Mouse (Mus musculus) midbrain, embryonic 14.5 days (tissue): Measurements from ENCODE around the gene Ring1. TPM values are rescaled to one million over a fixed set of nuclear protein-coding genes. Genes with fewer than 3 reads are reported as not detected.

Source experiments
- ATAC-seq: fragments of 200-750 bp; cut with Nextera tagmentation; 2 replicates; pipeline ENCODE4 v1.8.0; 2017; ENCODE audit warnings: moderate number of reproducible peaks, moderate library complexity; ENCODE audit not compliant: low FRiP score, low TSS enrichment
- DNase-seq: peaks from one replicate; pipeline ENCODE4 v3.0.0-alpha.2; 2015
- H3K27ac ChIP-seq: fragments of 300-500 bp; sonication (generic); replicated peaks from 2 replicates; pipeline ENCODE4 v1.5.1; 2014; ENCODE audit warnings: mild to moderate bottlenecking, low read depth, low read length, moderate library complexity
- H3K27me3 ChIP-seq: fragments of 300-500 bp; sonication (generic); 2 replicates; pipeline ENCODE4 v1.6.1; 2014; ENCODE audit warnings: low read length, control low read depth, mixed read lengths; ENCODE audit not compliant: control insufficient read depth, insufficient read depth
- H3K36me3 ChIP-seq: fragments of 300-500 bp; sonication (generic); 2 replicates; pipeline ENCODE4 v1.6.1; 2014; ENCODE audit warnings: low read length, control low read depth; ENCODE audit not compliant: control insufficient read depth, insufficient read depth
- H3K4me1 ChIP-seq: fragments of 300-500 bp; sonication (generic); 2 replicates; pipeline ENCODE4 v1.6.1; 2014; ENCODE audit warnings: mild to moderate bottlenecking, antibody characterized with exemption, low read length, control low read depth; ENCODE audit not compliant: control insufficient read depth, insufficient read depth
- H3K4me2 ChIP-seq: fragments of 300-500 bp; sonication (generic); 2 replicates; pipeline ENCODE4 v1.6.1; 2014; ENCODE audit warnings: mild to moderate bottlenecking, low read length, moderate library complexity
- H3K4me3 ChIP-seq: fragments of 300-500 bp; sonication (generic); replicated peaks from 2 replicates; pipeline ENCODE4 v1.5.1; 2014; ENCODE audit warnings: low read depth, low read length
- H3K9ac ChIP-seq: fragments of 300-500 bp; sonication (generic); replicated peaks from 2 replicates; pipeline ENCODE4 v1.6.1; 2014; ENCODE audit warnings: mild to moderate bottlenecking, low read length, moderate library complexity
- H3K9me3 ChIP-seq: fragments of 300-500 bp; sonication (generic); 2 replicates; pipeline ENCODE4 v1.6.1; 2016; ENCODE audit warnings: low read length, control low read depth, mixed read lengths; ENCODE audit not compliant: control insufficient read depth
- WGBS: fragments of 180-500 bp; shearing (Covaris S2); extraction: QIAGEN DNeasy Blood & Tissue Kit; methylation state at CpG from one replicate; pipeline ENCODE4 v1.1.7; 2014; 5-methylcytosine and 5-hydroxymethylcytosine counted together
- polyA plus RNA-seq: library from polyadenylated mRNA; unstranded; fragments of >200 nt; fragmentation: Nextera tagmentation; extraction: Ambion mirVana; gene quantifications from 2 replicates; pipeline ENCODE4 v1.2.1, GENCODE M21; 2014

Ring1 gene
- polyA plus RNA-seq, 1 experiment from 2014 or later, result 9.1 TPM

DNA sequence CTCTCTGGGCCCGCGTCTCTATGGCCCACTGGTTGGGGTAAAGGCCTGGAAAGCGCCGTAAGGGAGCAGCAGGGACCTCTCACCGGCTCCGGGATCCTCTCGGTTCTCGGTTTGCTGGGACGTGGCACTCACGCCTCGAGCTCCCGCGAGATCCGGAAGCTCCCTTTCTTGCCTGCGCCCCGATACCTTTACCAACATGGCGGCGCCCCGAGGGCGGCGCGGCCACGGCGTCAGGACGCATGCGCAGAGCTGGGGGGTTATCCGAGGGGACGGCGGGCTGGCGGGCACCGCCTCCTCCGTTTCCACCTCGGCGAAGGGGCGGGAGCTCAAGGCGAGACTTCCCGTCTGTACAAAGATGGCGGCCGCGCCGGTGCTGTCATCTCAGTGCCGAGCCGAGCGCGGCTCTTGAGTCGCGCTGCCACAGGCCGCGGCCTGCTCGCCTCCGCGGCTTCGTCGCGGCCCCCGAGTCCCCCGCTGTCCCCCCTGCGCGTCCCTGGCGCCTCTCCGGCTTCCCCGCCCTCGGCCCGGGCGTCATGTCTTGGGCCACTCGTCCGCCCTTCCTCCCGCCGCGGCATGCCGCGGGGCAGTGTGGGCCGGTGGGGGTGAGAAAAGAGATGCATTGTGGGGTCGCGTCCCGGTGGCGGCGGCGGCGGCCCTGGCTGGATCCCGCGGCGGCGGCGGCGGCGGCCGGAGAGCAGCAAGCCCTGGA is 7.1 kb upstream of the Ring1 start, which contains the start of the genes Slc39a7 and Rxrb:
Slc39a7 (minus strand) TSS at position 218 of the 709 bp plus-strand sequence.
Rxrb (plus strand) TSS at position 348 of the 709 bp plus-strand sequence.
- Histone ChIP-seq H3K9me3 (no peaks in the 10 kb centered on the region), H3K4me3 (peak within 1 kb of the TSS; percentile 86), H3K4me2 (peak within 1 kb of the TSS; percentile 98), H3K27ac (peak within 1 kb of the TSS; percentile 98), H3K9ac (peak within 1 kb of the TSS; percentile 94), H3K27me3 (no peaks in the 10 kb centered on the region), H3K4me1 (peaks cover 40% of the 10 kb centered on the region), H3K36me3 (peaks cover 42% of the 10 kb centered on the region)
- DNase-seq (peak; percentile 99), ATAC-seq (peak; percentile 78)
- WGBS, result under 1% methylated on average over 88 of the region's 88 CpGs

DNA sequence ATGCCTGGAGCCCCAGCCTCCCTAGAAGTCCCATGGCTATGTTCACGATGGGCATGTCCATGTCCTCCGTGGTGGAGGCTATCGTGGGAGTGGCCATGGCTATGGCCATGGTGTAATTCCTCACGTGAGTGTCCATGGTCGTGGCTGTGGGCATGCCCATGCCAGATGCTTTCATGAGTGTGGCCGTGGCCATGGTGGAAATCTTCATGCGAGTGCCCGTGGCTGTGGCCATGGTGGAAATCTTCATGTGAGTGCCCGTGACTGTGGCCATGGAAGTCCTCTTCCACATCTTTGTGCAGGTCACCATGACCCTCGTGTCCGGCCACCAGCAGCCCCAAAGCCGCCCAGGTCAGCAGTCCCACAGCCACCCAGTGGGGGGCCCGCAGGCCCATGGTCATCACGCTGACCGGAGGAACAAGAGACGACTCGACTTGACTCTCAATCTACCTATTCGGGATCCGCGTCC is 6.4 kb upstream of the Ring1 start:
- peak overlapping the region; percentile 86 for H3K4me3 ChIP-seq
- no peak for ATAC-seq
- peaks cover 35% of the 10 kb centered on the region for H3K36me3 ChIP-seq
- peak; percentile 34 for DNase-seq
- H3K4me2 ChIP-seq, result peak overlapping the region; percentile 98
- peaks cover 47% of the 10 kb centered on the region for H3K4me1 ChIP-seq
- no peaks in the 10 kb centered on the region for H3K27me3 ChIP-seq
- peak overlapping the region; percentile 98 for H3K27ac ChIP-seq
- H3K9ac ChIP-seq, result peak overlapping the region; percentile 94
- 4% methylated on average over 20 of the region's 20 CpGs for WGBS
- no peaks in the 10 kb centered on the region for H3K9me3 ChIP-seq

- WGBS, result 52% methylated on average over 21 of the region's 21 CpGs
- Histone ChIP-seq H3K9me3 (no peaks in the 10 kb centered on the region), H3K4me2 (peak overlapping the region; percentile 98), H3K9ac (peak overlapping the region; percentile 94; the same call in 1 of the 2 replicates), H3K4me3 (peak overlapping the region; percentile 86), H3K27ac (no peak overlapping the region), H3K27me3 (no peaks in the 10 kb centered on the region), H3K4me1 (peaks cover 55% of the 10 kb centered on the region), H3K36me3 (peaks cover 27% of the 10 kb centered on the region)
- DNase-seq, result no peak
- no peak for ATAC-seq
Observed at GRCm38 (mm10) chr17:34029890-34030595, 5.6 kb upstream of the Ring1 start.

GRCm38 (mm10) chr17:34029150-34029889 is 4.8 kb upstream of the Ring1 start:
- DNase-seq (no peak), ATAC-seq (no peak)
- Histone ChIP-seq H3K27ac (no peak overlapping the region), H3K9ac (peak overlapping the region; percentile 94; the same call in 1 of the 2 replicates), H3K9me3 (no peaks in the 10 kb centered on the region), H3K36me3 (peaks cover 26% of the 10 kb centered on the region), H3K4me3 (peak overlapping the region; percentile 86; the same call in 1 of the 2 replicates), H3K4me1 (peaks cover 55% of the 10 kb centered on the region), H3K27me3 (no peaks in the 10 kb centered on the region), H3K4me2 (peak overlapping the region; percentile 98)
- 86% methylated on average over 18 of the region's 18 CpGs for WGBS

DNA sequence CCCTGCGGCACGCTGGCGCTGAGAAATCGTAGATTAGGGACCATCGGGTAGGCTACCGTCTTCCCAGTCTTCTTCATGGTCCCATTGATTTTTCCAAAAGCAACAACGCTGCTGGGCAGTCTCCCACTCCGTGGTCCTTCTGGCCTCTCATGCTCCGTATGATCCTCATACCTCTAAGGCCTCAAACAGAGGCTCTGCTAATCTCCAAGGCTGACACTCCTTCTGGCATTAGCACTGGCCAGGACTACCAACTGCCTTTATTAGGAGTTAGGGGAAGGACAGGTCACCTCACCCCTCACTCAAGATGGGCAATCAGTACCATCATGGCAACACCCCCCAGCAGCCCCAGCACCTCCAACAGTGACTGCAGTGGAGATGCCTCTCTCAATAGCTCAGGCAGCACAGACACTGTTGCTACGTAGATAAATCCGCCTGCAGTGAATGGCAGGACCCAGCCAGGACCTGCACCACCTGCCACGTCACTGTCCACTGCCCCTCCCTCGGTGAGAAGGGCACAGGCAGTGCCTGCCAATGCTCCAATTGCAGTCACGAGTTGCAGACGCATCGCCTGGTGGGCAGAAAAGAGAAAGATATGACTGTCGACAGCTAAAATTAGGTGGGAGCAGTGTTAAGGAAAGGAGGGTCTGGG is 4.1 kb upstream of the Ring1 start:
- Histone ChIP-seq H3K4me3 (peak overlapping the region; percentile 88), H3K4me2 (peak overlapping the region; percentile 92), H3K27me3 (no peaks in the 10 kb centered on the region), H3K9me3 (no peaks in the 10 kb centered on the region), H3K27ac (peak overlapping the region; percentile 99), H3K4me1 (peaks cover 60% of the 10 kb centered on the region), H3K36me3 (peaks cover 21% of the 10 kb centered on the region), H3K9ac (no peak overlapping the region; the same call in 1 of the 2 replicates)
- DNase-seq (no peak), ATAC-seq (no peak)
- WGBS, result 33% methylated on average over 17 of the region's 17 CpGs

DNA sequence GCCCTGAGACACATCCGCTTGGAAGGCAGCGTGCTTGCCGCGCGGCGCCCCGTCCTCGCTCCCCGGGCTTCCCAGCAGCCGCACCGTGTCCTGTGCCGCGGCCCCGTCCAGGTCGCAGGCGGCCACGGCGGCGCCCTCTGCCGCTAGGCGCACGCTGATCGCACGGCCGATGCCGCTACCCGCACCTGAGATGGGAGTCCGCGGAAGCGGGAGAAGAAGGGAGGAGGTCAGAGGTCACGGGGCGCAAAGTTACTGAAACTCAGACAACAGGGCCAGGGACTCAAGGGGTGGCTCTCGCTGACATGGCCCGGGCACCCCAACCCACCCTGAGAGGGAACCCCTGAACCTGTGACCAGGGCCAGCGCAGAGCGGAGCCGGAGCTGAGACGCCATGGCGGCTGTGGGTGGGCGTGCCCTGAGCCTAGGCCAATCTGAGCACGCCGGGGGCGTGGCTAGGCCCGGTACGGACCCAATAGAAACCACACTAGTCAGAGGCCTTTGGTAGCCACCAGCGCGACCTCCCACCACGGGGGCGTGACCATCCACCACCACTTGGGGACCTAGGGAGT is 3.3 kb upstream of the Ring1 start, which contains the start of gene H2-Ke6:
H2-Ke6 (minus strand) TSS at position 405 of the 568 bp plus-strand sequence.
- no peaks in the 10 kb centered on the region for H3K9me3 ChIP-seq
- peak within 1 kb of the TSS; percentile 92 for H3K4me2 ChIP-seq
- H3K36me3 ChIP-seq, result peaks cover 26% of the 10 kb centered on the region
- H3K4me1 ChIP-seq, result peaks cover 56% of the 10 kb centered on the region
- ATAC-seq, result peak; percentile 72
- H3K27ac ChIP-seq, result peak within 1 kb of the TSS; percentile 99
- H3K9ac ChIP-seq, result peak within 1 kb of the TSS; percentile 65
- H3K4me3 ChIP-seq, result peak within 1 kb of the TSS; percentile 88
- H3K27me3 ChIP-seq, result no peaks in the 10 kb centered on the region
- DNase-seq, result peak; percentile 96
- under 1% methylated on average over 49 of the region's 49 CpGs for WGBS

GRCm38 (mm10) chr17:34026917-34027655 is 2.6 kb upstream of the Ring1 start:
- H3K9ac ChIP-seq, result peak overlapping the region; percentile 65
- 1% methylated on average over 36 of the region's 36 CpGs for whole genome bisulfite sequencing
- peak overlapping the region; percentile 92 for H3K4me2 ChIP-seq
- no peaks in the 10 kb centered on the region for H3K9me3 ChIP-seq
- H3K27ac ChIP-seq, result peak overlapping the region; percentile 99
- peak overlapping the region; percentile 88 for H3K4me3 ChIP-seq
- ATAC-seq (no peak), DNase-seq (no peak)
- peaks cover 54% of the 10 kb centered on the region for H3K4me1 ChIP-seq
- peaks cover 32% of the 10 kb centered on the region for H3K36me3 ChIP-seq
- no peaks in the 10 kb centered on the region for H3K27me3 ChIP-seq
